Mouse (Mus musculus) gastrocnemius, postnatal 36 days (tissue): ENCODE measurements around the gene Slc7a6. TPM values are rescaled to one million over a fixed set of nuclear protein-coding genes. Genes with fewer than 3 reads are reported as not detected.
"Not testable (repeated sequence)": the region's sequence is repeated elsewhere in the genome, so short reads cannot be mapped to it uniquely, and the experiment has no call there.

Experiments
- DNase-seq, 2 experiments: peaks; one replicate each; pipeline ENCODE4 v3.0.0; 2022
- intact Hi-C: fragments of 180-260 bp; cut with DNase I; formaldehyde crosslinking; loops from one replicate; pipeline ENCODE4 v1.15.1; 2025
- total RNA-seq, 2 experiments: library from RNA; stranded (reverse); gene quantifications; 2 replicates each; pipeline ENCODE4 v1.2.3; 2021

Slc7a6 gene
- total RNA-seq, 2 experiments from 2014 or later: 5.9 to 10.1 TPM

GRCm38 (mm10) chr8:106176891-106177290, 8.2 kb downstream of the Slc7a6 start:
- intact Hi-C loops: no loop called here
- DNase-seq: no peak

GRCm38 (mm10) chr8:106177594-106177993, 8.9 kb downstream of the Slc7a6 start:
- DNase-seq: no peak
- intact Hi-C loops: no loop called here

GRCm38 (mm10) chr8:106178428-106178827, 9.8 kb downstream of the Slc7a6 start:
- intact Hi-C loops: no loop called here
- no peak for DNase-seq

DNA sequence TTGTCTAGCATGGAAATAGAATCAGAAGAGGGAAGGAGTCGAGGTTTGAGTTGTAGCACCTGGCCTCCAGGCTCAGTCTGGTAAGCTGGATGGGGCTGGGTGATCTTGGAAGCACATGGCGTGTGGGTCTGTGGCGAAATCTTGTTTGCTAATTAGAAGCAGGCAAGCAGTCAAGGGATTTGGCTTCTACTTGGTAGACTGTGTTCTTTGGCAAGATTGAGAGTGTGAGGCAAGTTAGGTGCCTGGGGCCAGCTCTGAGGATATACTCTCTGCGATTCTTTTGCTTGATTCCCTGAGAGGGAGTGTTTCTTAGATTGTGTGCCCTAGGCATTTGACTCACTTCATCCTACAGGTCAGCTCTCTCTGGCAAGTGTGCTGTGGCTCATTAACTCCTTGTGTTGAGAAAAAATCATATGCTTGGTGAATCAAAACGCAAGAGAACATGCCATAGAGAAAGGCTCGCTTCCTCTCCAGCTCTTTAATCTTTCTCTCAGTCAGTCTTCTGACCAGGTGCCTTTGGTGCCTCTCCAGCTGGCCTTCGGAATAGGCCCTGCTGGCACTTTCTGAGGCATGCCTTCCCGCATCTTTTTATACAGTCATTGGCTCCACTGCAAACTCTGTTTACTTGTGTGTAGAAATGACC, 17.1 kb downstream of the Slc7a6 start:
- intact Hi-C loops: no loop called here
- DNase-seq: peak; percentile 48 to 53

GRCm38 (mm10) chr8:106186394-106186793, 17.7 kb downstream of the Slc7a6 start:
- intact Hi-C loops: no loop called here
- DNase-seq: no peak

- intact Hi-C loops: no loop called here
Measured at GRCm38 (mm10) chr8:106189162-106189561, 20.5 kb downstream of the Slc7a6 start.

GRCm38 (mm10) chr8:106191639-106192038, 23.0 kb downstream of the Slc7a6 start:
- no peak for DNase-seq
- intact Hi-C loops: no loop called here

More at GRCm38 (mm10) chr8:106189162-106189561, 20.5 kb downstream of the Slc7a6 start:
- no peak for DNase-seq

GRCm38 (mm10) chr8:106193162-106193561, 24.5 kb downstream of the Slc7a6 start:
- intact Hi-C loops: no loop called here
- DNase-seq: no peak

DNA sequence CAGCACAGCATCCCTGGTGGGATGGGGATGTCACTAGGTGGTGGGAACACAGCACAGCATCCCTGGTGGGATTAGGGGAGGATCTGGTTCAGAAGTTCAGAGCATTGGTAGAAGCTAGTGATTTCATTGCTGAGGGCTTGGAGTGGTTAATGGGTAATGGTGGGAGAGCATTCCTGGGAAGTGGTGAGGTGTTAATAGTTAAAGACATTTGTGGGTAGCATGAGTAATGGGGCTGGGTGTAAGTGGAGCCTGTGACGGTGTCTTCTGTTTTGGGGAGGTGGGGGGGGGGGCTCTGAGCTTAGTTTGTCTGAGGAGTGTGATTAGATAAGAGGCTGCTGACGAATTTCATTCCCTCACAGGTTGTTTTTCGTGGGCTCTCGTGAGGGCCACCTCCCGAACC, 25.4 kb downstream of the Slc7a6 start:
- intact Hi-C loops: no loop called here
- no peak for DNase-seq

DNA sequence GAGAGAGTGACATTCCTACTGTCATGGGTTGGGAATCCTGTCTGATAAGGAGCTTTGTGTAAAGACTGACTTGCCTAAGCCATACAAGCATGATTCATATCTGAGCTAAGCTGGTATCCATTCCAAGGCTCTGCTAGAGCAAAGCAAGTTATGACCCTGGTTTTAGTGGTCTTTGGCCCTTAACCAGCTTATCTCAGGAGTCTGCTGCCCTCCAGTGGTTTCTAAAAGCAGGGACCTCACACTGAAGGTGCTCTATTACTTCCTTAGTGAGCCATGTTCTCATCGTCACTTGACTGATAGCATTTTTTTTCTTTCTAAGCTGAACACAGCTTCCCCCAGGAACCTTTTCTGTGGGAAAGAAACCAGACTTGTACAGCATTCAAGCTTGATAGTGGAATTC, 30.1 kb downstream of the Slc7a6 start:
- intact Hi-C loops: loop anchor here (2.0 kb wide), 1 partner anchor 58 kb away; no protein-coding TSS in a partner anchor
- no peak for DNase-seq

GRCm38 (mm10) chr8:106199596-106199995, 30.9 kb downstream of the Slc7a6 start:
- intact Hi-C loops: loop anchor here (2.0 kb wide), 1 partner anchor 59 kb away; no protein-coding TSS in a partner anchor
- DNase-seq: not testable (repeated sequence)

GRCm38 (mm10) chr8:106210035-106210731, 41.5 kb downstream of the Slc7a6 start:
- intact Hi-C loops: no loop called here
- DNase-seq: no peak

- DNase-seq: peak; percentile 91 to 93
- intact Hi-C loops: no loop called here
Measured at GRCm38 (mm10) chr8:106210821-106211345, 42.2 kb downstream of the Slc7a6 start, which contains the start of the genes Slc7a6os and Prmt7. Gene Slc7a6os, minus strand, starts transcription at chr8:106210935. Gene Prmt7, plus strand, starts transcription at chr8:106210936.

GRCm38 (mm10) chr8:106211421-106211820, 42.8 kb downstream of the Slc7a6 start:
- DNase-seq: no peak
- intact Hi-C loops: no loop called here

GRCm38 (mm10) chr8:106213959-106214358, 45.3 kb downstream of the Slc7a6 start:
- intact Hi-C loops: no loop called here
- no peak for DNase-seq

- no peak for DNase-seq
- intact Hi-C loops: no loop called here
Measured at GRCm38 (mm10) chr8:106219620-106220019, 51.0 kb downstream of the Slc7a6 start.

GRCm38 (mm10) chr8:106226589-106226988, 57.9 kb downstream of the Slc7a6 start:
- intact Hi-C loops: no loop called here
- peak in 1 of 2 experiments; percentile 24 for DNase-seq

- DNase-seq: no peak
- intact Hi-C loops: no loop called here
Measured at GRCm38 (mm10) chr8:106231536-106231935, 62.9 kb downstream of the Slc7a6 start.

DNA sequence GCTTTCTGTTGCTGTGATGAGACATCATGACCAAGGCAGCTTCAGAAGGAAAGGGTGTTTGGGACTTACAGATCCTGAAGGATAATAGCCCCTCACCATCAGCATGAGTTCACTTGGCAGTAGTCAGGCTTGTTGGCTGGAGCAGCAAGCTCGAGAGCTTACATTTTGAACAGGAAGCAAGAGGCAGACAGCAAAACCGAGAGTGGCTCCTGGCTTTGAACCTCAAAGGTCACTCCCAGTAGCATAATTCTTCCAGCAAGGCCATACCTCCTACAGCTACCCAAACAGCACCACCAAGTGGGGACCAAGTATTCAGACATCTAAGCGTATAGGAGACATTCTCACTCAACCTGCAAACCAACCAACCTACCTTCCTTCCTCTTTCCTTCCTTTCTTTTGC, 64.1 kb downstream of the Slc7a6 start:
- intact Hi-C loops: no loop called here
- no peak for DNase-seq

- intact Hi-C loops: no loop called here
- DNase-seq: no peak
Measured at GRCm38 (mm10) chr8:106234567-106235261, 66.1 kb downstream of the Slc7a6 start.

GRCm38 (mm10) chr8:106237106-106237505, 68.4 kb downstream of the Slc7a6 start:
- intact Hi-C loops: no loop called here
- DNase-seq: no peak
